Mouse (Mus musculus) thymus, adult 2 months (tissue): ENCODE measurements around the gene Utp20. TPM values are rescaled to one million over a fixed set of nuclear protein-coding genes. Genes with fewer than 3 reads are reported as not detected.
A peak's percentile ranks its signal among the peaks of the same experiment; 100 is the strongest.
"Not testable (repeated sequence)": the region's sequence is repeated elsewhere in the genome, so short reads cannot be mapped to it uniquely, and the experiment has no call there.

Experiments used
- DNase-seq: peaks from one replicate; pipeline ENCODE4 v3.0.0; 2021
- H3K27ac ChIP-seq: fragments of 200-500 bp; 2 replicates; pipeline ENCODE4 v1.5.1; 2012; ENCODE audit warnings: low read length, control low read depth; ENCODE audit not compliant: control insufficient read depth, insufficient read depth
- H3K27me3 ChIP-seq: fragments of 200-500 bp; 2 replicates; pipeline ENCODE4 v1.6.1; 2012; ENCODE audit warnings: mild to moderate bottlenecking, low read length, moderate library complexity, mixed read lengths; ENCODE audit not compliant: control insufficient read depth, insufficient read depth
- H3K36me3 ChIP-seq: fragments of 200-500 bp; 2 replicates; pipeline ENCODE4 v1.6.1; 2012; ENCODE audit warnings: mild to moderate bottlenecking, low read length, moderate library complexity; ENCODE audit not compliant: control insufficient read depth, insufficient read depth
- H3K4me1 ChIP-seq: fragments of 200-500 bp; replicated peaks from 2 replicates; pipeline ENCODE4 v1.6.1; 2012; ENCODE audit warnings: low read length; ENCODE audit not compliant: control insufficient read depth, insufficient read depth
- H3K4me3 ChIP-seq: fragments of 200-500 bp; 2 replicates; pipeline ENCODE4 v1.5.1; 2012; ENCODE audit warnings: mild to moderate bottlenecking, low read length, control low read depth, moderate library complexity; ENCODE audit not compliant: control insufficient read depth, insufficient read depth
- CTCF ChIP-seq: fragments of 200-500 bp; IDR thresholded peaks from 2 replicates; pipeline ENCODE4 v1.5.1; 2012; ENCODE audit warnings: mild to moderate bottlenecking, control low read depth, low read length, moderate library complexity, borderline replicate concordance; ENCODE audit not compliant: control insufficient read depth, poor library complexity, insufficient read depth; ENCODE audit errors: extremely low read depth
- POLR2A ChIP-seq: fragments of 200-500 bp; IDR thresholded peaks from 2 replicates; pipeline ENCODE4 v1.6.1; 2012; ENCODE audit warnings: mild to moderate bottlenecking, low read length, control low read depth, moderate library complexity; ENCODE audit not compliant: control insufficient read depth, poor library complexity, insufficient read depth; ENCODE audit errors: extremely low read depth
- WGBS: fragments of 180-500 bp; shearing (Covaris S2); methylation state at CpG from one replicate; pipeline ENCODE4 v1.1.7; 2018; 5-methylcytosine and 5-hydroxymethylcytosine counted together
- polyA plus RNA-seq: library from polyadenylated mRNA; depleted of rRNA; stranded (reverse); fragments of >200 nt; gene quantifications from 2 replicates; pipeline ENCODE4 v1.2.3, GENCODE M21; 2012

Utp20 gene
- polyA plus RNA-seq, 1 experiment: 6.6 TPM

DNA sequence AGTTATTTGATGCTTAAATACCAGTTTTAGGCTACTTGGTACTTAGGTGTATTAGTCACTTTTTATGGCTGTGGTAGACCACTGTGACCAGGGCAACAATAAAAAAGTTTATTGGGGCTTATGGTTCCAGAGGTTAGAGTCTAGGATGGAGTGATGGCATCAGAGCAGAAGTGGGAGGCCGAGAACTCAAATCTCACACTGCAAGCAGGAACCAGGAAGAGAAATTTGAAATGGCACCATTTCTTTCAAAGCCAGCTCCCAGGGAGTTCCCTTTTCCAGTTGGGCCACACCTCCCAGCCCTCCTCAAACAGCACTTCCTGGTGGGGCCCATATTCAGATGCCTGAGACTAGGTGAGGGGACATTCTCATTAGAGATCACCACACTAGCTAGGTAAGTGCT is 86.8 kb downstream of the Utp20 start:
- no peak for DNase-seq
- TF ChIP-seq CTCF: no peak
- TF ChIP-seq POLR2A: no peak
- H3K36me3 ChIP-seq: peaks cover 55% of the 10 kb centered on the region
- H3K27ac ChIP-seq: no peak overlapping the region
- 92% methylated on average over 1 of the region's 1 CpGs for WGBS
- H3K4me1 ChIP-seq: no peaks in the 10 kb centered on the region
- H3K27me3 ChIP-seq: no peaks in the 10 kb centered on the region
- no peak overlapping the region for H3K4me3 ChIP-seq

- not testable (repeated sequence) for H3K4me3 ChIP-seq, H3K27me3 ChIP-seq, H3K27ac ChIP-seq, DNase-seq, H3K4me1 ChIP-seq
- H3K36me3 ChIP-seq: peaks cover 47% of the 10 kb centered on the region
- 97% methylated on average over 8 of the region's 8 CpGs for whole genome bisulfite sequencing
These were observed 87.5 kb downstream of the Utp20 start for GRCm38 (mm10) chr10:88739074-88739473.

DNA sequence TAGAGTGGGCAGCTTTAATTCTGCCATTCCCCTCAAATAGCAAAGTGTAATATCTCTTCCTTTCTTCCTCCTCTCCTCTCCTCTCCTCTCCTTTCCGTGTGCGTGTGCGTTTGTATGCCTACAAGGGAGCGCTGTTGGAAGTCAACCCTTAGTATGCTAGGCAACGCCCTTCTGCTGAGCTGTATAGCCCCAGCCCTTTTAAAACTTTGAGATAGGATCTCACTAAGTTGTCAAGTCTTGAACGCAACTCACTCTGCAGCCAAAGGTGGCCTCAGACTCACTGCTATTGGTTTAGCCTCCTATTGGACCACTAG is 94.3 kb downstream of the Utp20 start:
- no peaks in the 10 kb centered on the region for H3K27me3 ChIP-seq
- 9% methylated on average over 6 of the region's 6 CpGs for WGBS
- no peak for DNase-seq
- no peak for TF ChIP-seq CTCF
- no peak for TF ChIP-seq POLR2A
- peaks cover 9% of the 10 kb centered on the region for H3K36me3 ChIP-seq
- peak overlapping the region; percentile 90 for H3K4me3 ChIP-seq
- H3K4me1 ChIP-seq: peaks cover 13% of the 10 kb centered on the region
- H3K27ac ChIP-seq: no peak overlapping the region

- Histone ChIP-seq H3K4me3 (peak overlapping the region; percentile 90), H3K36me3 (peaks cover 4% of the 10 kb centered on the region), H3K27me3 (no peaks in the 10 kb centered on the region), H3K27ac (no peak overlapping the region), H3K4me1 (peaks cover 13% of the 10 kb centered on the region)
- 2% methylated on average over 61 of the region's 61 CpGs for WGBS
- DNase-seq: no peak
- TF ChIP-seq POLR2A (no peak), CTCF (0 out of 2 replicates have a peak, but pooled peaks have one; percentile 24)
These were observed 94.9 kb downstream of the Utp20 start for GRCm38 (mm10) chr10:88731496-88732308.

- peak; percentile 64 for TF ChIP-seq POLR2A
- no peak for TF ChIP-seq CTCF
- peaks cover 13% of the 10 kb centered on the region for H3K4me1 ChIP-seq
- H3K36me3 ChIP-seq: no peaks in the 10 kb centered on the region
- no peaks in the 10 kb centered on the region for H3K27me3 ChIP-seq
- 1% methylated on average over 65 of the region's 65 CpGs for WGBS
- peak within 1 kb of the TSS; percentile 19; the same call in 1 of the 2 replicates for H3K27ac ChIP-seq
- peak within 1 kb of the TSS; percentile 90 for H3K4me3 ChIP-seq
- DNase-seq: peak; percentile 87
These were observed 95.8 kb downstream of the Utp20 start, which contains the start of gene Arl1 for GRCm38 (mm10) chr10:88730571-88731495. Arl1 (plus strand) TSS chr10:88730858.

GRCm38 (mm10) chr10:88728166-88728565 is 98.4 kb downstream of the Utp20 start:
- Histone ChIP-seq H3K36me3 (no peaks in the 10 kb centered on the region), H3K4me3 (no peak overlapping the region), H3K4me1 (peaks cover 13% of the 10 kb centered on the region), H3K27me3 (no peaks in the 10 kb centered on the region), H3K27ac (no peak overlapping the region)
- no peak for DNase-seq
- TF ChIP-seq CTCF: no peak
- TF ChIP-seq POLR2A: no peak
- WGBS: 86% methylated on average over 8 of the region's 8 CpGs

GRCm38 (mm10) chr10:88727128-88727527 is 99.5 kb downstream of the Utp20 start:
- Histone ChIP-seq H3K4me3 (no peak overlapping the region), H3K27ac (no peak overlapping the region), H3K27me3 (no peaks in the 10 kb centered on the region), H3K4me1 (peaks cover 10% of the 10 kb centered on the region), H3K36me3 (no peaks in the 10 kb centered on the region)
- WGBS: 67% methylated on average over 1 of the region's 1 CpGs
- peak; percentile 41 for DNase-seq
- TF ChIP-seq POLR2A (no peak), CTCF (no peak)
